Mouse (Mus musculus) CH12.LX (cell line): ENCODE results near the gene Nkx3-2. TPM values are rescaled to one million over a fixed set of nuclear protein-coding genes. Genes with fewer than 3 reads are reported as not detected.

ENCODE experiments used
- DNase-seq: peaks from one replicate; pipeline ENCODE4 v3.0.0-alpha.2; 2013; ENCODE audit errors: extremely low read depth
- H3K27ac ChIP-seq: 2 replicates; pipeline ENCODE4 v1.5.1; 2012; ENCODE audit warnings: low read depth, mild to moderate bottlenecking, control low read depth, moderate library complexity; ENCODE audit not compliant: insufficient read depth
- H3K27me3 ChIP-seq: replicated peaks from 2 replicates; pipeline ENCODE3; 2012; ENCODE audit warnings: inconsistent platforms
- H3K36me3 ChIP-seq, 2 experiments: replicated peaks in 1 of 2; 2 replicates each; pipeline versions ENCODE3 to v1.6.1; 2012; ENCODE audit warnings: inconsistent platforms in 1 of 2, low read length in 1 of 2, mild to moderate bottlenecking in 1 of 2, mixed read lengths in 1 of 2, moderate library complexity in 1 of 2; ENCODE audit not compliant: control insufficient read depth in 1 of 2, insufficient read depth in 1 of 2
- H3K4me1 ChIP-seq, 2 experiments: 2 replicates each; pipeline ENCODE4 v1.6.1; 2012; ENCODE audit warnings: inconsistent platforms in 1 of 2, moderate library complexity in 1 of 2; ENCODE audit not compliant: insufficient read depth in 2 of 2, control insufficient read depth in 1 of 2
- H3K4me2 ChIP-seq: 2 replicates; pipeline ENCODE4 v1.6.1; 2012; ENCODE audit warnings: low read depth, mild to moderate bottlenecking, control low read depth; ENCODE audit not compliant: poor library complexity, insufficient read depth, severe bottlenecking
- H3K4me3 ChIP-seq, 3 experiments: fragments of 150-350 bp in 1 of 3; sonication (generic) in 1 of 3; replicated peaks in 1 of 3; 2 replicates each; pipeline versions ENCODE3 to v1.5.1; 2011 to 2012; ENCODE audit warnings: low read depth in 2 of 3, low read length in 2 of 3, mild to moderate bottlenecking in 2 of 3, moderate library complexity in 2 of 3, control low read depth in 1 of 3, improper control_type of control experiment in 1 of 3, inconsistent platforms in 1 of 3, mixed read lengths in 1 of 3; ENCODE audit not compliant: poor library complexity in 1 of 3
- H3K79me2 ChIP-seq: replicated peaks from 2 replicates; pipeline ENCODE4 v1.6.1; 2012; ENCODE audit warnings: mild to moderate bottlenecking, moderate library complexity; ENCODE audit not compliant: control insufficient read depth, poor library complexity, insufficient read depth, severe bottlenecking; ENCODE audit errors: extremely low read depth
- H3K9ac ChIP-seq: 2 replicates; pipeline ENCODE4 v1.6.1; 2012; ENCODE audit warnings: low read depth, mild to moderate bottlenecking, control low read depth, moderate library complexity; ENCODE audit not compliant: insufficient read depth
- H3K9me3 ChIP-seq: replicated peaks from 2 replicates; pipeline ENCODE3; 2012; ENCODE audit warnings: low read length, inconsistent platforms, mixed read lengths
- BHLHE40 ChIP-seq: IDR thresholded peaks from 2 replicates; pipeline ENCODE4 v1.6.1; 2011; ENCODE audit warnings: mild to moderate bottlenecking, low read depth, low read length, improper control_type of control experiment
- CHD1 ChIP-seq: IDR thresholded peaks from 2 replicates; pipeline ENCODE4 v1.6.1; 2012; ENCODE audit warnings: low read depth, low read length, improper control_type of control experiment, inconsistent platforms
- CHD2 ChIP-seq: IDR thresholded peaks from 2 replicates; pipeline ENCODE4 v1.6.1; 2011; ENCODE audit warnings: low read length, improper control_type of control experiment
- CTCF ChIP-seq, 2 experiments: IDR thresholded peaks in 1 of 2; conservative IDR thresholded peaks in 1 of 2; 2 replicates each; pipeline ENCODE4 v1.5.1; 2011 to 2012; ENCODE audit warnings: low read depth in 2 of 2, low read length in 2 of 2, improper control_type of control experiment in 1 of 2, inconsistent platforms in 1 of 2, mild to moderate bottlenecking in 1 of 2, moderate library complexity in 1 of 2
- E2F4 ChIP-seq: IDR thresholded peaks from 2 replicates; pipeline ENCODE4 v1.6.1; 2011; ENCODE audit warnings: low read depth, low read length, improper control_type of control experiment; ENCODE audit not compliant: insufficient replicate concordance
- ELF1 ChIP-seq: IDR thresholded peaks from 2 replicates; pipeline ENCODE4 v1.6.1; 2014; ENCODE audit warnings: low read depth, mild to moderate bottlenecking, inconsistent platforms, low read length, improper control_type of control experiment
- EP300 ChIP-seq: IDR thresholded peaks from 2 replicates; pipeline ENCODE4 v1.6.1; 2011; ENCODE audit warnings: low read length, improper control_type of control experiment
- GABPA ChIP-seq: IDR thresholded peaks from 2 replicates; pipeline ENCODE4 v1.6.1; 2012; ENCODE audit warnings: low read depth, low read length, improper control_type of control experiment, inconsistent platforms; ENCODE audit not compliant: insufficient replicate concordance
- IRF4 ChIP-seq: IDR thresholded peaks from 2 replicates; pipeline ENCODE4 v1.6.1; 2014; ENCODE audit warnings: low read depth, mild to moderate bottlenecking, inconsistent platforms, low read length, improper control_type of control experiment
- JUN ChIP-seq: IDR thresholded peaks from 2 replicates; pipeline ENCODE4 v1.6.1; 2011; ENCODE audit warnings: low read depth, mild to moderate bottlenecking, low read length, improper control_type of control experiment, moderate library complexity; ENCODE audit not compliant: insufficient read depth
- JUND ChIP-seq: conservative IDR thresholded peaks from 2 replicates; pipeline ENCODE4 v1.6.1; 2011; ENCODE audit warnings: low read depth, low read length, improper control_type of control experiment
- KAT2A ChIP-seq: IDR thresholded peaks from 2 replicates; pipeline ENCODE4 v1.6.1; 2012; ENCODE audit warnings: low read length, improper control_type of control experiment, inconsistent platforms; ENCODE audit not compliant: insufficient replicate concordance
- MAX ChIP-seq: IDR thresholded peaks from 2 replicates; pipeline ENCODE4 v1.6.1; 2011; ENCODE audit warnings: low read length, improper control_type of control experiment
- MAZ ChIP-seq: IDR thresholded peaks from 2 replicates; pipeline ENCODE4 v1.6.1; 2012; ENCODE audit warnings: low read depth, mild to moderate bottlenecking, inconsistent platforms, low read length, improper control_type of control experiment, moderate library complexity
- MYC ChIP-seq: IDR thresholded peaks from 2 replicates; pipeline ENCODE4 v1.6.1; 2011; ENCODE audit warnings: low read depth, mild to moderate bottlenecking, improper control_type of control experiment, low read length
- NELFE ChIP-seq: IDR thresholded peaks from 2 replicates; pipeline ENCODE4 v1.6.1; 2011; ENCODE audit warnings: low read depth, low read length, improper control_type of control experiment
- NRF1 ChIP-seq: IDR thresholded peaks from 2 replicates; pipeline ENCODE4 v1.6.1; 2014; ENCODE audit warnings: low read depth, mild to moderate bottlenecking, inconsistent platforms, low read length, improper control_type of control experiment, moderate library complexity
- PAX5 ChIP-seq: IDR thresholded peaks from 2 replicates; pipeline ENCODE4 v1.6.1; 2012; ENCODE audit warnings: low read length, inconsistent platforms, mixed read lengths
- RCOR1 ChIP-seq: conservative IDR thresholded peaks from 2 replicates; pipeline ENCODE4 v1.6.1; 2012; ENCODE audit warnings: low read depth, mild to moderate bottlenecking, inconsistent platforms, low read length, improper control_type of control experiment
- SMC3 ChIP-seq: IDR thresholded peaks from 2 replicates; pipeline ENCODE4 v1.6.1; 2011; ENCODE audit warnings: low read depth, low read length, improper control_type of control experiment
- UBTF ChIP-seq: IDR thresholded peaks from 2 replicates; pipeline ENCODE4 v1.6.1; 2012; ENCODE audit warnings: low read depth, mild to moderate bottlenecking, inconsistent platforms, low read length, improper control_type of control experiment, moderate library complexity
- USF1 ChIP-seq: IDR thresholded peaks from 2 replicates; pipeline ENCODE4 v1.6.1; 2014; ENCODE audit warnings: low read depth, mild to moderate bottlenecking, inconsistent platforms, low read length, improper control_type of control experiment
- USF2 ChIP-seq: conservative IDR thresholded peaks from 2 replicates; pipeline ENCODE4 v1.6.1; 2011; ENCODE audit warnings: low read depth, low read length, improper control_type of control experiment
- ZMIZ1 ChIP-seq: IDR thresholded peaks from 2 replicates; pipeline ENCODE4 v1.6.1; 2012; ENCODE audit warnings: low read depth, mild to moderate bottlenecking, inconsistent platforms, low read length, improper control_type of control experiment
- ZNF384 ChIP-seq: IDR thresholded peaks from 2 replicates; pipeline ENCODE4 v1.6.1; 2012; ENCODE audit warnings: low read depth, low read length, improper control_type of control experiment, inconsistent platforms
- dilution Hi-C: fragments of 300-500 bp; cut with MboI; formaldehyde crosslinking; loops from 2 replicates; pipeline ENCODE4 v1.14.3; 2020; ENCODE audit warnings: low sequenced_read_pairs; ENCODE audit not compliant: extremely low pct_unique_long_range_greater_than_20kb, extremely low pct_ligation_motif_present
- in situ Hi-C: fragments of 300-500 bp; cut with MboI; formaldehyde crosslinking; loops from 3 replicates; pipeline ENCODE4 v1.14.3; 2019; ENCODE audit warnings: low sequenced_read_pairs, low pct_ligation_motif_present, low pct_unique_long_range_greater_than_20kb, mixed read lengths
- polyA plus RNA-seq: library from polyadenylated mRNA; unstranded; fragments of >175 nt; gene quantifications from 2 replicates; pipeline ENCODE4 v1.2.1, GENCODE M21; 2012; ENCODE audit warnings: low read depth; ENCODE audit not compliant: insufficient read length
- total RNA-seq, 2 experiments: library from RNA; depleted of rRNA; stranded (reverse); fragments of 300-350 nt in 1 of 2; fragments of >200 nt in 1 of 2; gene quantifications; 2 replicates each; pipeline ENCODE4 v1.2.3; 2012 to 2014

Nkx3-2 gene
- total and polyA plus RNA-seq, 3 experiments, result not detected

GRCm38 (mm10) chr5:41755373-41755960, 8.8 kb downstream of the Nkx3-2 start:
- no peaks in the 10 kb centered on the region for H3K9me3 ChIP-seq
- H3K4me3 ChIP-seq, result no peak overlapping the region
- H3K36me3 ChIP-seq, result no peaks in the 10 kb centered on the region
- no peak overlapping the region for H3K4me2 ChIP-seq
- H3K4me1 ChIP-seq, result no peaks in the 10 kb centered on the region
- DNase-seq, result no peak
- H3K27ac ChIP-seq, result no peak overlapping the region
- TF ChIP-seq MAZ (no peak), JUN (no peak), GABPA (no peak), PAX5 (no peak)
- no peaks in the 10 kb centered on the region for H3K79me2 ChIP-seq
- H3K9ac ChIP-seq, result no peak overlapping the region
- in situ Hi-C loops, result loop anchor here (25.0 kb wide), 1 partner anchor 618 kb away; no protein-coding TSS in a partner anchor
- H3K27me3 ChIP-seq, result no peaks in the 10 kb centered on the region
- dilution Hi-C loops, result no loop called here

DNA sequence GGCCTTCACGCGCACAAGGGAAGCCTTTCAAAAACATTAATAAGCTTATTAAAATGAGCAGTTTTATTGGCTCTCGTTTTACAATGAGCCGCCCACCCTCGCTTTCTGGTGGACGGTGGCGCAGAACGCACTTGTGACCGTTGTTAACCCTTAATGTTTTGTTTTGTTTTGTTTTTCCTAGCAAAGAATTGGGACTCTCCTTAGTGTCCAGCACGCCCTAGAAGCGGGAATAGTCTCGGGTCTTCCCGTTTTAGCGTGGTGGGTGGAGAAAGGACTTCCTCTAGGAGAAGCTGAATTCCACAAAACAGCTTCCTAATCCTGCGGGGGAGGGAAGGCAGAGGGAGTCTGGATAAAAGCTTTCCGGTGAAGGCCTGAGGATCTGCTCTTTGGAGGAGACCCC, 9.5 kb downstream of the Nkx3-2 start:
- no peak overlapping the region for H3K9ac ChIP-seq
- no peaks in the 10 kb centered on the region for H3K9me3 ChIP-seq
- H3K4me2 ChIP-seq, result no peak overlapping the region
- no peak overlapping the region for H3K4me3 ChIP-seq
- no peak overlapping the region for H3K27ac ChIP-seq
- no peaks in the 10 kb centered on the region for H3K27me3 ChIP-seq
- dilution Hi-C loops, result no loop called here
- DNase-seq, result no peak
- no peak for TF ChIP-seq JUND
- no peak for TF ChIP-seq SMC3
- no peak for TF ChIP-seq JUN
- no peak for TF ChIP-seq MAZ
- TF ChIP-seq MAX, result no peak
- TF ChIP-seq NRF1, result no peak
- TF ChIP-seq BHLHE40, result no peak
- TF ChIP-seq RCOR1, result no peak
- no peak for TF ChIP-seq EP300
- TF ChIP-seq, all 38 proteins: peak for 0
- Histone ChIP-seq H3K4me1 (no peaks in the 10 kb centered on the region), H3K79me2 (no peaks in the 10 kb centered on the region), H3K36me3 (no peaks in the 10 kb centered on the region)
- in situ Hi-C loops, result loop anchor here (25.0 kb wide), 1 partner anchor 618 kb away; no protein-coding TSS in a partner anchor

DNA sequence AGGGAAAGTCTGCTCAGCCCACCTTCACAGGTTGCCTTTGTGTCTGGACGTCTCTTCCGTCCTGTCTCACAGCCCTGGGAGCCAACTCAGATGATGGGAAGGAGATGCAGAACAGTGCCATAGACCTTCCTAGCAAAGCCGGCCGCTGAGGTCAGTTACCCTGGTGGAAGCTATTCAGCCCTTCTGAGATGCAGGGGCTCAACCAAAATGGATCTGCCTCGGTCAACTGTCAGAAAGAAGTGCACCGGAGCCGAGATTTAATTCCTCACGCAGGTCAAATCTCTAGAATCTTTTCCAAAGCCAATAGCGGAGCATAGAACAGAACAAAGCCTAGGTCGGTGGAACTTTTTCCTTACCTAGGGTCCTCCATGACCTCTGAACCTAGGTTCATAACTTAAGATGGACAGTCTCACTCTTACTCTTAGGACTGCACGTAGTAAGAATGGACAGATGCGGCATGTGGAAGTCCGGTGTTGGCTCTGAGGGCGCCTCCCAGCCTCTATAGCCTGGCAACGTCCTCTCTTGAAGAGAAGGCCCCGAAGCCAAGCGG, 10.0 kb downstream of the Nkx3-2 start:
- no peak for DNase-seq
- in situ Hi-C loops (loop anchor here (25.0 kb wide), 1 partner anchor 617 kb away; no protein-coding TSS in a partner anchor), dilution Hi-C loops (no loop called here)
- Histone ChIP-seq H3K27me3 (no peaks in the 10 kb centered on the region), H3K4me2 (no peak overlapping the region), H3K9me3 (no peaks in the 10 kb centered on the region), H3K4me1 (no peaks in the 10 kb centered on the region), H3K9ac (no peak overlapping the region), H3K4me3 (no peak overlapping the region), H3K79me2 (no peaks in the 10 kb centered on the region), H3K36me3 (no peaks in the 10 kb centered on the region), H3K27ac (no peak overlapping the region)
- no peak for TF ChIP-seq CTCF (conservative IDR thresholded peaks at IDR 0.05 in 1 of 2, IDR thresholded peaks at IDR 0.05 in 1 of 2; ENCODE audit: low read depth in 2 of 2, low read length in 2 of 2)
- no peak for TF ChIP-seq USF2
- no peak for TF ChIP-seq KAT2A
- TF ChIP-seq JUND, result no peak
- TF ChIP-seq ZMIZ1, result no peak
- no peak for TF ChIP-seq ZNF384
- TF ChIP-seq ELF1, result no peak
- TF ChIP-seq SMC3, result no peak
- no peak for TF ChIP-seq MYC
- no peak for TF ChIP-seq CHD2
- no peak for TF ChIP-seq UBTF
- TF ChIP-seq NRF1, result no peak
- no peak for TF ChIP-seq USF1
- TF ChIP-seq E2F4, result no peak
- TF ChIP-seq CHD1, result no peak
- no peak for TF ChIP-seq IRF4
- TF ChIP-seq NELFE, result no peak
